Comparison of ENCODE assay signal across 9 mouse cellular contexts in the genomic region with DNA sequence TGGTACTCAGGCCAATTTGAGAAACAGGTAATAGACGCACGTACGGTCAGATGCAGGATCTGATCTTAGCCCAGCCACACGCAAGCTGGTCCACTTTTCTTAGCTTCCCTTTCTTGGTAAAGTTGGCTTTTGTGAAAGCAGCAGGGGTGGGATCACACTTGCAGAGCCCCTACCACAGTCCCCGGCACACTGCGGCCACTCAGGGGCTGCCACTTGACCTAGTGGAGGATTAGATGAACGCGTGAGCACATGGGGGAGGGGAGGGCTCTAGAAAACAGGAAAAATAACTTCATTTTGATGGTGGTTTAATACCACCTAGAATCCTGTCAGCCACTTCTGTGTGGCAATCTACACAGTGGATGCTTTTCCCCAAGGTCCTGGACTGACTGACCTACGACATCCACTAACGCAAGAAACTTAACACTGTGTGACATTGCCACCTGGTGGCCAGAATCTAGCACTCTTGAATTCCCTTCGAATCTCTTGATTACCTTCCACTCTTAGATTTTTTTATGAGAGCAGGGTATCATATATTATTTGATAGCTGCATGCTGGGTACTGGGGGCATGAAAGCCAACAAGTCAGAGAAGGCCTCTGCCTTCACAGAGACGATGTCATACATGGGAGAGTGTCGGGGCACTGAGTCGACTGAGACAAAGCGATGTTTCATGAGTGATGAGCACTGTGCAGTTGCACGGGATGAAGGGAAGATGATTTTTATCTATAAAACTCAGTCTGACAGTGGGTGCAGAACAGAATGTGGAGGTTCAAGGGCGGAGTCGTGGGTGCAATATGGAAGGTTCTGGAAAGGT.
DNase-seq lines count a peak whose midpoint lies in the region; ATAC-seq lines count a peak whose summit lies in the region.
"Had no signal": no experiment of that assay in that cellular context is flagged by ENCODE, and none has a peak within 500 bp of the region (broad histone marks: within the 10 kb centered on the region; RNA-seq: fewer than 3 reads in every experiment).

No protein-coding gene starts in this region.

- 56% methylated on average over 18 of the region's 18 CpGs for WGBS in lung, embryonic 16.5 days

- DNase-seq in cerebellum, adult 11-12 months, result no peak
- DNase-seq in adrenal gland, adult 2 months, result peak; percentile 52
- DNase-seq in embryo, embryonic 9.5 days (ENCODE audit: extremely low spot score), result peak; percentile 56
- DNase-seq in heart, postnatal 10 days, result peak; percentile 79 to 86
- peak; percentile 80 to 88 for DNase-seq in kidney, postnatal 25 days
- peak; percentile 61 for DNase-seq in skeletal muscle tissue, adult 2 months (ENCODE audit: low read depth, low spot score)

- ATAC-seq in cerebellum, adult (ENCODE audit: insufficient number of reproducible peaks, low FRiP score, low TSS enrichment), result peak; percentile 71
- peak; percentile 70 for ATAC-seq in lung, embryonic 16.5 days (ENCODE audit: low read depth)

- H3K9ac ChIP-seq in lung, embryonic 16.5 days (ENCODE audit: low read length), result no peak overlapping the region
- H3K9ac ChIP-seq: heart, embryonic 13.5 days had no signal

- no peaks in the 10 kb centered on the region for H3K36me3 ChIP-seq in lung, embryonic 16.5 days (ENCODE audit: control insufficient read depth, insufficient read depth, low read length)
- H3K36me3 ChIP-seq: heart, embryonic 13.5 days had no signal

- no peak overlapping the region for H3K27ac ChIP-seq in lung, embryonic 16.5 days (ENCODE audit: low read length)

- no peaks in the 10 kb centered on the region for H3K27me3 ChIP-seq in lung, embryonic 16.5 days (ENCODE audit: control insufficient read depth, insufficient read depth, low read depth, low read length)

- H3K9me3 ChIP-seq in lung, embryonic 16.5 days (ENCODE audit: control insufficient read depth, low read length), result no peaks in the 10 kb centered on the region
- H3K9me3 ChIP-seq: heart, embryonic 13.5 days had no signal

- intact Hi-C loops in heart, postnatal 10 days (cut with DNase I), result loop anchor here (1.0 to 10.0 kb wide), 6 partner anchors 18 to 494 kb away; no protein-coding TSS in a partner anchor

- H3K4me2 ChIP-seq in lung, embryonic 16.5 days (ENCODE audit: low read depth, low read length), result no peak overlapping the region

- H3K4me3 ChIP-seq in lung, embryonic 16.5 days (ENCODE audit: low read length), result no peak overlapping the region
- H3K4me3 ChIP-seq: heart, embryonic 13.5 days had no signal

- H3K4me1 ChIP-seq in lung, embryonic 16.5 days (replicated peaks; ENCODE audit: control insufficient read depth, insufficient read depth, low read length), result no peaks in the 10 kb centered on the region
